Mouse (Mus musculus) forebrain, embryonic 14.5 days (tissue): ENCODE data around the gene Gcfc2. TPM values are rescaled to one million over a fixed set of nuclear protein-coding genes. Genes with fewer than 3 reads are reported as not detected.

ENCODE experiments used
- ATAC-seq: fragments of 200-750 bp; cut with Nextera tagmentation; 2 replicates; pipeline ENCODE4 v1.8.0; 2017; ENCODE audit warnings: mild to moderate bottlenecking, moderate library complexity
- DNase-seq: peaks from one replicate; pipeline ENCODE4 v3.0.0-alpha.2; 2015; ENCODE audit warnings: low spot score
- H3K27ac ChIP-seq: fragments of 300-500 bp; sonication (generic); 2 replicates; pipeline ENCODE4 v1.5.1; 2014; ENCODE audit warnings: low read depth, mild to moderate bottlenecking, control low read depth, low read length, moderate library complexity
- H3K27me3 ChIP-seq: fragments of 300-500 bp; sonication (generic); replicated peaks from 2 replicates; pipeline ENCODE4 v1.6.1; 2014; ENCODE audit warnings: low read length, control low read depth, mixed read lengths; ENCODE audit not compliant: control insufficient read depth, insufficient read depth
- H3K36me3 ChIP-seq: fragments of 300-500 bp; sonication (generic); 2 replicates; pipeline ENCODE4 v1.6.1; 2014; ENCODE audit warnings: low read length, control low read depth; ENCODE audit not compliant: control insufficient read depth, insufficient read depth
- H3K4me1 ChIP-seq: fragments of 300-500 bp; sonication (generic); 2 replicates; pipeline ENCODE4 v1.6.1; 2014; ENCODE audit warnings: antibody characterized with exemption, low read length, control low read depth; ENCODE audit not compliant: control insufficient read depth, insufficient read depth
- H3K4me2 ChIP-seq: fragments of 300-500 bp; sonication (generic); 2 replicates; pipeline ENCODE4 v1.6.1; 2014; ENCODE audit warnings: mild to moderate bottlenecking, control low read depth, low read length
- H3K4me3 ChIP-seq: fragments of 300-500 bp; sonication (generic); 2 replicates; pipeline ENCODE4 v1.5.1; 2014; ENCODE audit warnings: low read depth, low read length, control low read depth
- H3K9ac ChIP-seq: fragments of 300-500 bp; sonication (generic); 2 replicates; pipeline ENCODE4 v1.6.1; 2014; ENCODE audit warnings: mild to moderate bottlenecking, low read length, control low read depth, moderate library complexity
- H3K9me3 ChIP-seq: fragments of 300-500 bp; sonication (generic); replicated peaks from 2 replicates; pipeline ENCODE4 v1.6.1; 2016; ENCODE audit warnings: low read length, control low read depth, mixed read lengths; ENCODE audit not compliant: control insufficient read depth
- WGBS: fragments of 180-500 bp; shearing (Covaris S2); extraction: QIAGEN DNeasy Blood & Tissue Kit; methylation state at CpG from one replicate; pipeline ENCODE4 v1.1.7; 2014; 5-methylcytosine and 5-hydroxymethylcytosine counted together
- polyA plus RNA-seq: library from polyadenylated mRNA; unstranded; fragments of >200 nt; fragmentation: Nextera tagmentation; extraction: Ambion mirVana; gene quantifications from 2 replicates; pipeline ENCODE4 v1.2.1, GENCODE M21; 2014

Gcfc2 gene
- polyA plus RNA-seq, 1 experiment from 2014 or later: 6.9 TPM

DNA sequence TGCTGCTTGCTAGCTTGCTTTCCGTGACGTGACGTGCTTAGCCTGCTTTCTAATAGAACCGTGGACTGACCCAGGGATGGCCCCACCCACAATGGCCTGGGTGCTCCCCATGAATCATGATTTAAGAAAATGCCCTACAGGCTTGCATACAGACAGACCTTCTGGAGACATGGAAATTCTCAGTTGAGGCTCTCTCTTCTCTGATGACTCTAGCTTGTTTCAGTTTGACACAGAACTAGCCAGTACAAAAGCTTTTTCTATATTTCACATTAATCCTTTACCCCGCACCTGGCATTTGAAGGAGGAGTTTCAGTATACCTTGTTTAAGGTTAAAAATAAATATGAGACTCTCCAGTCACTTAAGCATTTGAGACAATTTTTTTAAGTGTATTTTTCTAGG, 18.2 kb downstream of the Gcfc2 start:
- Histone ChIP-seq H3K36me3 (peaks cover 81% of the 10 kb centered on the region), H3K9ac (no peak overlapping the region), H3K4me1 (no peaks in the 10 kb centered on the region), H3K9me3 (no peaks in the 10 kb centered on the region), H3K27me3 (no peaks in the 10 kb centered on the region), H3K4me2 (no peak overlapping the region), H3K4me3 (no peak overlapping the region), H3K27ac (no peak overlapping the region)
- ATAC-seq (no peak), DNase-seq (no peak)
- 94% methylated on average over 5 of the region's 5 CpGs for WGBS

GRCm38 (mm10) chr6:81943281-81943680, 19.8 kb downstream of the Gcfc2 start:
- Histone ChIP-seq H3K9ac (no peak overlapping the region), H3K4me1 (no peaks in the 10 kb centered on the region), H3K9me3 (no peaks in the 10 kb centered on the region), H3K36me3 (peaks cover 82% of the 10 kb centered on the region), H3K4me2 (no peak overlapping the region), H3K27ac (no peak overlapping the region), H3K4me3 (no peak overlapping the region), H3K27me3 (no peaks in the 10 kb centered on the region)
- DNase-seq: no peak
- WGBS: 96% methylated on average over 2 of the region's 2 CpGs
- no peak for ATAC-seq

GRCm38 (mm10) chr6:81944432-81944831, 21.0 kb downstream of the Gcfc2 start:
- H3K9me3 ChIP-seq: no peaks in the 10 kb centered on the region
- no peaks in the 10 kb centered on the region for H3K27me3 ChIP-seq

DNA sequence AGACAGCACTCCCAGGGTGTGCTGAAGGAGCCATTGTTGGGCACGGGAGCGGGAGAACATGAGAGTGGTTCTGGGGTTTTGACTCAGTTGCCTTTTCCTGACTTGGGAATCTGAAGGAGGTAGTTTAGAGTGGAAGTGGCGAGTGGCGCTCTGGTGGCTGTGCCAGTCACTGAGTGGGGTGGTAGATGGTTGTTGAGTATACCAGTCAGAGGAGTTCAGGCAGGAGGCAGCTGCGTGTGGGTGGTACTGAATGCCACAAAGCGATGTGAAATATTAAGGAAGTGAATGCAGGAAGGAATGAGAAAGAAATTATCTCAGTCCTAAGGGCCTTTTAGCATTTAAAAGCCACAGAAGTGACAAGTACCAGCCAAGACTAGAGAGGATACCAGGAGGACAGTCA, 23.4 kb downstream of the Gcfc2 start:
- no peak for DNase-seq
- Histone ChIP-seq H3K9ac (no peak overlapping the region), H3K4me1 (no peaks in the 10 kb centered on the region), H3K36me3 (peaks cover 83% of the 10 kb centered on the region), H3K4me2 (no peak overlapping the region), H3K9me3 (no peaks in the 10 kb centered on the region), H3K27me3 (no peaks in the 10 kb centered on the region), H3K4me3 (no peak overlapping the region), H3K27ac (no peak overlapping the region)
- no peak for ATAC-seq
- 96% methylated on average over 6 of the region's 6 CpGs for WGBS

More at GRCm38 (mm10) chr6:81944432-81944831, 21.0 kb downstream of the Gcfc2 start:
- ATAC-seq: no peak
- no peak for DNase-seq
- Histone ChIP-seq H3K9ac (no peak overlapping the region), H3K27ac (no peak overlapping the region), H3K4me3 (no peak overlapping the region), H3K4me1 (no peaks in the 10 kb centered on the region), H3K36me3 (peaks cover 85% of the 10 kb centered on the region), H3K4me2 (no peak overlapping the region)
- 93% methylated on average over 3 of the region's 3 CpGs for WGBS

DNA sequence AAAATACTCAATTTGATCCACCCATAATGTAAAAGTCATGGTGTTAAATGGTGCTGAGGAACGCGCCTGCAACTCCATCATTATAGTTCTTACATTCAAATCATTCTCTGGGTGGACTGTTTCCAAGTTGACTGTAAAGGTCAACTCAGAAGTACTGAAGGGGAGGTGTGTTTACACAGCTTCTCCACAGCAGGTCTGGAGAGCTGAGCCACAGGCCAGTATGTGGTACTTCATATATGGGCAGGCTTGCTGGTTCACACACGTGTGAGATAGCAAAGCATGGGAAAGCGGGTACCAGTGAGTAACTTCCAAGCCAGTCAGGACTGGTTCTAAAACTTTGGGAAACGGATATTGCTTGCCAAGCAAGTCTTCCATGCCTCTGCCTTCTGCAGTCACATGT, 31.7 kb downstream of the Gcfc2 start:
- 95% methylated on average over 5 of the region's 5 CpGs for WGBS
- H3K36me3 ChIP-seq: peaks cover 83% of the 10 kb centered on the region
- ATAC-seq: no peak

GRCm38 (mm10) chr6:81956399-81956798, 32.9 kb downstream of the Gcfc2 start:
- Histone ChIP-seq H3K27me3 (no peaks in the 10 kb centered on the region), H3K27ac (no peak overlapping the region), H3K36me3 (peaks cover 87% of the 10 kb centered on the region), H3K4me1 (no peaks in the 10 kb centered on the region), H3K9me3 (no peaks in the 10 kb centered on the region), H3K4me3 (no peak overlapping the region), H3K9ac (no peak overlapping the region), H3K4me2 (no peak overlapping the region)
- DNase-seq: no peak
- 95% methylated on average over 4 of the region's 4 CpGs for WGBS
- ATAC-seq: no peak

More for the DNA sequence above, 31.7 kb downstream of the Gcfc2 start:
- Histone ChIP-seq H3K4me1 (no peaks in the 10 kb centered on the region), H3K9ac (no peak overlapping the region), H3K27ac (no peak overlapping the region), H3K4me3 (no peak overlapping the region), H3K9me3 (no peaks in the 10 kb centered on the region), H3K27me3 (no peaks in the 10 kb centered on the region), H3K4me2 (no peak overlapping the region)
- DNase-seq: no peak

GRCm38 (mm10) chr6:81957992-81958391, 34.5 kb downstream of the Gcfc2 start:
- H3K9me3 ChIP-seq: no peaks in the 10 kb centered on the region
- no peaks in the 10 kb centered on the region for H3K4me1 ChIP-seq
- ATAC-seq (no peak), DNase-seq (no peak)
- no peak overlapping the region for H3K27ac ChIP-seq
- peaks cover 86% of the 10 kb centered on the region for H3K36me3 ChIP-seq
- no peak overlapping the region for H3K4me2 ChIP-seq
- H3K27me3 ChIP-seq: no peaks in the 10 kb centered on the region
- H3K9ac ChIP-seq: no peak overlapping the region
- WGBS: 90% methylated on average over 11 of the region's 11 CpGs
- no peak overlapping the region for H3K4me3 ChIP-seq

- H3K9ac ChIP-seq: no peak overlapping the region
- WGBS: 93% methylated on average over 8 of the region's 8 CpGs
- ATAC-seq: no peak
- H3K4me1 ChIP-seq: peaks cover 3% of the 10 kb centered on the region
- DNase-seq: no peak
- no peak overlapping the region for H3K27ac ChIP-seq
- H3K36me3 ChIP-seq: peaks cover 83% of the 10 kb centered on the region
- H3K4me2 ChIP-seq: no peak overlapping the region
- no peaks in the 10 kb centered on the region for H3K9me3 ChIP-seq
- no peak overlapping the region for H3K4me3 ChIP-seq
- no peaks in the 10 kb centered on the region for H3K27me3 ChIP-seq
Observed at GRCm38 (mm10) chr6:81959866-81960265, 36.4 kb downstream of the Gcfc2 start.

- Histone ChIP-seq H3K27me3 (no peaks in the 10 kb centered on the region), H3K27ac (no peak overlapping the region), H3K36me3 (peaks cover 79% of the 10 kb centered on the region), H3K9ac (no peak overlapping the region), H3K9me3 (no peaks in the 10 kb centered on the region), H3K4me2 (no peak overlapping the region), H3K4me1 (peaks cover 5% of the 10 kb centered on the region), H3K4me3 (no peak overlapping the region)
- ATAC-seq (no peak), DNase-seq (no peak)
- WGBS: 86% methylated on average over 1 of the region's 1 CpGs
Observed at GRCm38 (mm10) chr6:81960284-81960683, 36.8 kb downstream of the Gcfc2 start.
